Mouse (Mus musculus): ENCODE data around the gene Slc22a14. TPM values are rescaled to one million over a fixed set of nuclear protein-coding genes. Genes with fewer than 3 reads are reported as not detected.
"Not testable (repeated sequence)": the region's sequence is repeated elsewhere in the genome, so short reads cannot be mapped to it uniquely, and the experiment has no call there.

Slc22a14 gene
- polyA plus RNA-seq, 1 experiment = not detected

- H3K4me3 ChIP-seq (ENCODE audit: low read depth, low read length) = no peak overlapping the region
- no peaks in the 10 kb centered on the region for H3K4me1 ChIP-seq (ENCODE audit: control insufficient read depth, insufficient read depth, low read length)
These were observed 17.2 kb upstream of the Slc22a14 start for GRCm38 (mm10) chr9:119382603-119383002.

DNA sequence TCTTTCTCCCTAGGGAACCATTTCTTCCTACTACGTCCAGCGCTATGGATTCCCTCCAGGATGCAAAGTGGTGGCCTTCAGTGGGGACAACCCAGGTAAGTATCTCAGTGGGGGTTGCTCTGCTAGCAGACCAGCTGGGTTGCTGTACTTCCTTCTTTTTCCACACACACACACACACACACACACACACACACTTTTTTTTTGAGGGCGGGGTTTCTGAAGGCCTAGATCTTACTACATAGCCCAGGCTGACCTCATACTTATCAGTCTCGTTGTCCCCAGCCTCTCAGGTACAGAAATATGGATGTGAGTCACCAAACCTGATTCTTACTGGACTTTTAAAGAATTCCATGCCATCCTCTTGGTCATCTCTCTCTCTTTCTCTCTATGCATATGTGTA lies 12.9 kb upstream of the Slc22a14 start:
- Histone ChIP-seq H3K9me3 (replicated peaks; ENCODE audit: control insufficient read depth, insufficient read depth, low read length, poor library complexity, severe bottlenecking) (no peaks in the 10 kb centered on the region), H3K27ac (ENCODE audit: insufficient read depth, low read length) (no peak overlapping the region), H3K4me1 (ENCODE audit: control insufficient read depth, insufficient read depth, low read length) (peaks cover 6% of the 10 kb centered on the region), H3K27me3 (ENCODE audit: control insufficient read depth, insufficient read depth, low read length, poor library complexity, severe bottlenecking) (no peaks in the 10 kb centered on the region), H3K9ac (ENCODE audit: low read depth, poor library complexity, severe bottlenecking) (no peak overlapping the region), H3K36me3 (ENCODE audit: control insufficient read depth, insufficient read depth, low read length, poor library complexity, severe bottlenecking) (peaks cover 3% of the 10 kb centered on the region), H3K4me3 (ENCODE audit: low read depth, low read length) (no peak overlapping the region)
- no peak for TF ChIP-seq EP300 (IDR thresholded peaks at IDR 0.05; ENCODE audit: insufficient read depth, low read depth, low read length)
- no peak for TF ChIP-seq CTCF (IDR thresholded peaks at IDR 0.05; ENCODE audit: low read depth, low read length)

More at GRCm38 (mm10) chr9:119382603-119383002, 17.2 kb upstream of the Slc22a14 start:
- H3K9ac ChIP-seq (ENCODE audit: low read depth, poor library complexity, severe bottlenecking) = no peak overlapping the region
- H3K36me3 ChIP-seq (ENCODE audit: control insufficient read depth, insufficient read depth, low read length, poor library complexity, severe bottlenecking) = peaks cover 3% of the 10 kb centered on the region
- H3K27ac ChIP-seq (ENCODE audit: insufficient read depth, low read length) = no peak overlapping the region
- no peaks in the 10 kb centered on the region for H3K27me3 ChIP-seq (ENCODE audit: control insufficient read depth, insufficient read depth, low read length, poor library complexity, severe bottlenecking)
- H3K9me3 ChIP-seq (replicated peaks; ENCODE audit: control insufficient read depth, insufficient read depth, low read length, poor library complexity, severe bottlenecking) = no peaks in the 10 kb centered on the region; the same call in 1 of the 2 replicates
- TF ChIP-seq POLR2A (IDR thresholded peaks at IDR 0.05; ENCODE audit: insufficient read depth, low read length) (no peak), CTCF (IDR thresholded peaks at IDR 0.05; ENCODE audit: low read depth, low read length) (no peak), EP300 (IDR thresholded peaks at IDR 0.05; ENCODE audit: insufficient read depth, low read depth, low read length) (no peak)

- Histone ChIP-seq H3K27ac (ENCODE audit: insufficient read depth, low read length) (peak overlapping the region; percentile 30; the same call in 1 of the 2 replicates), H3K9me3 (replicated peaks; ENCODE audit: control insufficient read depth, insufficient read depth, low read length, poor library complexity, severe bottlenecking) (no peaks in the 10 kb centered on the region), H3K36me3 (ENCODE audit: control insufficient read depth, insufficient read depth, low read length, poor library complexity, severe bottlenecking) (peaks cover 1% of the 10 kb centered on the region; the same call in 1 of the 2 replicates)
These were observed 10.2 kb upstream of the Slc22a14 start for GRCm38 (mm10) chr9:119375556-119375955.

GRCm38 (mm10) chr9:119375008-119375407 lies 9.7 kb upstream of the Slc22a14 start:
- no peaks in the 10 kb centered on the region for H3K27me3 ChIP-seq (ENCODE audit: control insufficient read depth, insufficient read depth, low read length, poor library complexity, severe bottlenecking)
- no peaks in the 10 kb centered on the region for H3K9me3 ChIP-seq (replicated peaks; ENCODE audit: control insufficient read depth, insufficient read depth, low read length, poor library complexity, severe bottlenecking)
- H3K9ac ChIP-seq (ENCODE audit: low read depth, poor library complexity, severe bottlenecking) = no peak overlapping the region
- H3K36me3 ChIP-seq (ENCODE audit: control insufficient read depth, insufficient read depth, low read length, poor library complexity, severe bottlenecking) = no peaks in the 10 kb centered on the region
- TF ChIP-seq POLR2A (IDR thresholded peaks at IDR 0.05; ENCODE audit: insufficient read depth, low read length) (no peak), EP300 (IDR thresholded peaks at IDR 0.05; ENCODE audit: insufficient read depth, low read depth, low read length) (no peak), CTCF (IDR thresholded peaks at IDR 0.05; ENCODE audit: low read depth, low read length) (no peak)
- peaks cover 6% of the 10 kb centered on the region for H3K4me1 ChIP-seq (ENCODE audit: control insufficient read depth, insufficient read depth, low read length)
- peak overlapping the region; percentile 30; the same call in 1 of the 2 replicates for H3K27ac ChIP-seq (ENCODE audit: insufficient read depth, low read length)
- H3K4me3 ChIP-seq (ENCODE audit: low read depth, low read length) = no peak overlapping the region

More at GRCm38 (mm10) chr9:119375556-119375955, 10.2 kb upstream of the Slc22a14 start:
- TF ChIP-seq CTCF (IDR thresholded peaks at IDR 0.05; ENCODE audit: low read depth, low read length) (no peak), POLR2A (IDR thresholded peaks at IDR 0.05; ENCODE audit: insufficient read depth, low read length) (no peak), EP300 (IDR thresholded peaks at IDR 0.05; ENCODE audit: insufficient read depth, low read depth, low read length) (no peak)
- no peak overlapping the region for H3K9ac ChIP-seq (ENCODE audit: low read depth, poor library complexity, severe bottlenecking)
- H3K27me3 ChIP-seq (ENCODE audit: control insufficient read depth, insufficient read depth, low read length, poor library complexity, severe bottlenecking) = no peaks in the 10 kb centered on the region
- H3K4me3 ChIP-seq (ENCODE audit: low read depth, low read length) = no peak overlapping the region
- H3K4me1 ChIP-seq (ENCODE audit: control insufficient read depth, insufficient read depth, low read length) = peaks cover 6% of the 10 kb centered on the region

- Histone ChIP-seq H3K4me1 (ENCODE audit: control insufficient read depth, insufficient read depth, low read length) (peaks cover 6% of the 10 kb centered on the region), H3K9me3 (replicated peaks; ENCODE audit: control insufficient read depth, insufficient read depth, low read length, poor library complexity, severe bottlenecking) (no peaks in the 10 kb centered on the region), H3K4me3 (ENCODE audit: low read depth, low read length) (no peak overlapping the region), H3K27ac (ENCODE audit: insufficient read depth, low read length) (no peak overlapping the region), H3K27me3 (ENCODE audit: control insufficient read depth, insufficient read depth, low read length, poor library complexity, severe bottlenecking) (no peaks in the 10 kb centered on the region), H3K9ac (ENCODE audit: low read depth, poor library complexity, severe bottlenecking) (no peak overlapping the region), H3K36me3 (ENCODE audit: control insufficient read depth, insufficient read depth, low read length, poor library complexity, severe bottlenecking) (0 out of 2 replicates have a peak, but pooled peaks cover 2% of the 10 kb centered on the region)
- TF ChIP-seq CTCF (IDR thresholded peaks at IDR 0.05; ENCODE audit: low read depth, low read length) = no peak
- no peak for TF ChIP-seq EP300 (IDR thresholded peaks at IDR 0.05; ENCODE audit: insufficient read depth, low read depth, low read length)
- TF ChIP-seq POLR2A (IDR thresholded peaks at IDR 0.05; ENCODE audit: insufficient read depth, low read length) = no peak
These were observed 5.9 kb upstream of the Slc22a14 start for GRCm38 (mm10) chr9:119371251-119371650.

DNA sequence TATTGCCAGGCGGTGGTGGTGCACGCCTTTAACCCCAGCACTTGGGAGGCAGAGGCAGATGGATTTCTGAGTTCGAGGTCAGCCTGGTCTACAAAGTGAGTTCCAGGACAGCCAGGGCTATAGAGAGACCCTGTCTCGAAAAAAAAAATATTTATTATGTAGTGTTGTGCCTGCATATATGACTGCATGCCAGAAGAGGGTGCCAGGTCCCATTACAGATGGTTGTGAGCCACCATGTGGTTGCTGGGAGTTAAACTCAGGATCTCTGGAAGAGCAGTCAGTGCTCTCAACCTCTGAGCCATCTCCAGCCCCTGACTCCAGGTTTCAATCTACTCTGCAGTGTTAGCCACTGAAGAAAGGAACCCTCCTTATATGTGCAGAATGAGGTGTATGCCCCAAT lies 5.4 kb upstream of the Slc22a14 start:
- H3K9me3 ChIP-seq (replicated peaks; ENCODE audit: control insufficient read depth, insufficient read depth, low read length, poor library complexity, severe bottlenecking); H3K9ac ChIP-seq (ENCODE audit: low read depth, poor library complexity, severe bottlenecking); H3K4me1 ChIP-seq (ENCODE audit: control insufficient read depth, insufficient read depth, low read length); H3K4me3 ChIP-seq (ENCODE audit: low read depth, low read length); H3K27me3 ChIP-seq (ENCODE audit: control insufficient read depth, insufficient read depth, low read length, poor library complexity, severe bottlenecking); H3K27ac ChIP-seq (ENCODE audit: insufficient read depth, low read length); H3K36me3 ChIP-seq (ENCODE audit: control insufficient read depth, insufficient read depth, low read length, poor library complexity, severe bottlenecking): not testable (repeated sequence)
